Mouse (Mus musculus): ENCODE measurements around the gene Clpsl2.

DNA sequence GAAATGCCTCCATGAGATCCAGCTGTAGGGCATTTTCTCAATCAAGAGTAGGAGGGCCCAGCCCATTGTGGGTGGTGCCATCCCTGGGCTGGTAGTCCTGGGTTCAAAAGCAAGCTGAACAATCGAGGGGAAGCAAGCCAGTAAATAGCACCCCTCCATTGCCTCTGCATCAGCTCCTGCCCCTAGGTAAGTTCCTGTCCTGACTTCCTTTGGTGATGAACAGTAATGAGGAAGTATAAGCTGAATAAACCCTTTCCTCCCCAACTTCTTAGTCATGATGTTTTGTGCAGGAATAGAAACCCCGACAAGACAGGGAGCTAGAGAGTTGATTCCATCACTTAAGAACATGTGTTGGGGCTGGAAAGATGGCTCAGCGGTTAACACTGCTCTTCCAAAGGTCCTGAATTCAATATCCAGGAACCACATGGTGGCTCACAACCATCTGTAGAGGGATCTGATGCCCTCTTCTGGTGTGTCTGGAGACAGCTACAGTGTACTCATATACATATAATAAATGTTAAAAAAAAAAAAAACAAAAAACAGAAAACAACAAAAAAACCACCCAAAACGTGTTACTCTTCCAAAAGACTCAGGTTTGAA is 24.3 kb upstream of the Clpsl2 start:
- TF ChIP-seq CTCF (IDR thresholded peaks at IDR 0.05; ENCODE audit: low read depth) (no peak), EP300 (IDR thresholded peaks at IDR 0.05; ENCODE audit: low read depth) (no peak)

Measured in heart, postnatal 0 days (tissue).